Mouse (Mus musculus) urinary bladder, adult 2 months (tissue): ENCODE results near the gene Cdhr1. TPM values are rescaled to one million over a fixed set of nuclear protein-coding genes. Genes with fewer than 3 reads are reported as not detected.

Experiments
- DNase-seq: peaks from one replicate; pipeline ENCODE4 v3.0.0; 2022; ENCODE audit warnings: low spot score
- polyA plus RNA-seq: library from polyadenylated mRNA; depleted of rRNA; stranded (reverse); fragments of >200 nt; gene quantifications from 2 replicates; pipeline ENCODE4 v1.2.3, GENCODE M21; 2012; rRNA removed

Gene Cdhr1
- polyA plus RNA-seq, 1 experiment, result 0.03 TPM

DNA sequence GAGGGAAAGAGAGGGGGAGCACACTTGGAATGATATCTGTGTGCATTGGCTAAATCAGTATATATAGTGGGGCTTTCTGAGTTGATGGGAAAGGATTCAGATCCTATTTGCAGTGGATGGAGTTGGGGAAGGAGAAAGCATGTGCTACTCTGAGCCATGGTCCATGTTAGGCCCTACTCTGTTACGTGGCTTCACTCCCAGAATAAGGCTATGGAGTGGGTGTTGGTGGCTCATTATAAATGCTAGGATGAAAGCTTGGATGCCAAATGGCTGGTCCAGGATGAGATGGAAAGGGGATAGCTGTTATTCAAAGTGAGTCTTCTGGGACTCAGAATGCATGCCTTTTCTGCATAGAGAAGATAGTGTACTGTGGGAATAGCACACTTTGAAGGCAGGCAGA is 17.4 kb downstream of the Cdhr1 start:
- DNase-seq, result no peak

DNA sequence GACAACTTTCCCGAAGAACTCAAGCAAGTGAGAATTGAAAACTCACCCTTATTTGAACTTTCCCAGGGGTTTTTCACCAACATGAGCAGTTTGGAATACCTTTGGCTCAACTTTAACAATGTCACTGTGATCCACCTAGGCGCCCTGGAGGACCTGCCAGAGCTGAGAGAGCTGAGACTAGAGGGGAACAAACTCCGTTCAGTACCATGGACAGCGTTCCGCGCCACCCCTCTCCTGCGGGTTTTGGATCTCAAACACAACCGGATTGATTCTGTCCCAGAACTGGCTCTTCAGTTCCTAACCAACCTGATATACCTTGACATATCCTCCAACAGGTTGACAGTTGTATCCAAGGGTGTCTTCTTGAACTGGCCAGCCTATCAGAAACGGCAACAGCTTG is 29.6 kb downstream of the Cdhr1 start:
- DNase-seq, result no peak

DNA sequence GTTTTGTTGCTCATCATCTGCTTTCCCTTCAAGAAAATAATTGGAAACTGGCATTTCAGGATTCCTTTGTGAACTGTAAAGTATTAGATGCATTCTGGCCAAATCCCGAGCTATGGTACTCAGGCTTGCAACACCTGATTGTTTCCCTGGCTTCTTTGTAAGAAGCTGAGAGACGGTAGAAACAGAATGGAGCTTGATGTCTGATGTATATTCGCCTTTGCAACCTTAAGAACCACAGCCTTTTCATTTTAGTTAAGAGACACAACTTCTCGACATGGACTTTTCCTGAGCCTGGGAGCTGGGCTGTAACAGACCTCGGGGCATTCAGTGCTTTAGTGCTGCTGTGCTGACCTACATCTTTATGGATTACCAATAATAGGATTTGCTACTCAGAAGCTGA is 30.5 kb downstream of the Cdhr1 start, which contains the start of gene Lrit2:
Lrit2 (plus strand) TSS at position 301 of the 400 bp plus-strand sequence.
- DNase-seq, result no peak

GRCm38 (mm10) chr14:37066636-37067035 is 31.5 kb downstream of the Cdhr1 start:
- no peak for DNase-seq

- DNase-seq, result no peak
Measured at GRCm38 (mm10) chr14:37064849-37065248, 33.3 kb downstream of the Cdhr1 start.

DNA sequence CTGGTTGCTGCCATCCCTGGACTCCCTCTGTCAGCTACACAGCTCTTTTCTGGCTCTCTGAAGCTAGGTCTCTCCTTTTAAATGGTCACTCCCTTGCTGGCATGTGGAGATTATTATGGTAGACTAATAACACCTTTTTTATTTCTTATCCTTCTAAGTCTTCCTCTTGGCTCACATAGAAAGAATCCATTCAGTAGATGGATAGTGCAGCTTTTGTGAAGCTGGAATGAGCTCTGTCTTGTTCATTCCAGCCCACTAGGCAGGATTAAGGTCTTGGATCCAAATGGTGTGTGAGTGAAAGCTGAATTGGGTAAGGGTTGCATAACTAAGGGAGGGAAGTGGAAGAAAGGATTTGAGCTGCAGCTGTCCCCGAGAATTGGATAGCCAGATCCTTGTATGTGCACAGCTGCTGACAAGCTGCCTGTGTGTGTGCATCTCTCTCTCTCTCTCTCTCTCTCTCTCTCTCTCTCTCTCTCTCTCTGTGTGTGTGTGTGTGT is 49.2 kb downstream of the Cdhr1 start, which contains the start of gene Rgr:
Rgr (minus strand) TSS at position 51 of the 497 bp plus-strand sequence.
- DNase-seq, result no peak

- no peak for DNase-seq
Measured at GRCm38 (mm10) chr14:37034432-37034831, 63.7 kb downstream of the Cdhr1 start.

DNA sequence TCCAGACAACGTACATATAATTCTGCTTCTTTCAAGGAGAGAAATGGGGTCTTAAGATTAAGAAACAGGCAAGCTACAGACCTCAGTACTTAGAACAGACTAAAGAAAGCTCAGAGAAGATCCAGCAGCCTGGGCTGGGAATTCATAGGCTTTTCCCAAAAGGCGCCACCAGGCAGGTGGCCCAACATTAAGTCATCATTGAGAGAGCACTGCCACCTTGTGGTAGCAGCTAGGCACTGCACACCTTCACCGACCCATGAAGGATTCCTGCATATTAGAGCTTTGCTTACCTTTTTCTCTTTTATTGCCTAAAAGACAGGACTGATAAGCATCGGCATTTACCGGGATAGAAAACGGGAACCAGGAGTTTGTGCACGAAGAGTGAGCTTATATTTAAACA is 64.9 kb downstream of the Cdhr1 start:
- peak; percentile 29 for DNase-seq

DNA sequence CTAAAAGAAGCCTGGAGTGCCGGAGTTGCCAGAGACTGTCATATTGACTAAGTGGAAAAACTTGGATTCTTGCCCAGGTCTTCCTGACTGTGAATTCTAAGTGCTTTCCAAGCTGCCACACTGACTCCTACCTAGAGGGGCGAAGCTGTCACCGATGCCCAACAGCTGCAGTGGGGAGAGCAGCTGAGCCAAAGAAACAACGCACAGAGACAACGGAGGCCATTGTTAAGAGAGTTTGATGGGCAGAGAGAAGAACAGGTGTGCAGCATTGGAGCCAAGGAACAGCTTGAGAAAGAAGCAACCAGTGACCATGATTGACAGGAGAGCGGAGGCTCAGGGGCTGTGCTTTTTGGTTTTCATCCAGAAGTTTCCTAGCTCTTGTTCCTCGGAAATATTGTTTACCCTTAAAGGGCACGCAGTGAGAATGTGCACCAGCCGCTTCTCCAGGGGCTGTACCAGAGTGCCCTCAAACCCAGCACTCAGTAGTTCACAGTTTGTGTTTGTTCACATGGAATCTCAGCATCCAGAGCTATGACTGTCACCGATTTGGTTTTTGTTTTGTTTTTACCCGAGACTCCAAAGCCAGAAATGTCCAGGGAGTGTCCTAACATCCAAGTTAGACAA is 65.6 kb downstream of the Cdhr1 start:
- DNase-seq, result no peak

DNA sequence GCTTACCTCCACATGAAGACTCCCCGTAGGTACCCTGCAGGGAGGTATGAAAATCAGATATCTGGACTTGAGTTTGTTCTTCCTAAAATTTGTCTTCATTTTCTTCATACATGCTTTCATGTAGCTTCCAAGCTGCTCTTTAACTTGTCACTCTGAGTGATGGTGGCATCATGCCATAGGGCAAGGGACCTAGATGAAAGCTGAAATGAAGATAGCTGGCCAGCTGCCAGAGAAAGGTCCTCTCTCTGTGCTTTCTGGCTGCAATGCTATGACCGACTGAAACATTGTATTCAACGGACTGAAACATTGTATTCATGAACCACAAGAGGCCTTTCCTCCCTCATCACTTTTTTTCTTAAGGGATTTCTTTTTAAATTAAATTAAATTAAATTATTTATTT is 69.6 kb downstream of the Cdhr1 start:
- no peak for DNase-seq

DNA sequence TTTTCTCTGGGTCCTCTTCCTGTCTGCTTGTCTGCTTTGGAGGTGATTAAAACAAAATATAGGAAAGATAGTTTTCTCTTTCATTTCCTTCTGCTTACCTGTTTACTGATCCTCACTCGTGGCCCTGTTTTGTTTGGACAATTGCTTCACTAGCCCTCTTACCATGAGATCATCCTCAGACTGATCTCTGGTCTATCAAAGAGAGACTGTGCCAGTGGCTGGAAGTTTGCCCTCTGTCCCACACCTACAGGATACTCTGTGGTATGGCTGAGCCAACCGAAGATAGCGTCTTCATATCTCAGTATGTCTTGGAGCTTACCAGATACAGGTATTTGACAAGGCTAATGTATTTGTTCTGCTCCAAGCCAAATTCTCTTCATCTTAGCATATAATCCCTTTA is 70.2 kb downstream of the Cdhr1 start:
- no peak for DNase-seq

Other genes with a start within 250 kb of the Cdhr1 start
- gene Ccser2, start 129.6 kb downstream of the Cdhr1 start, polyA plus RNA-seq, result 31.5 and 44.1 TPM in 2 replicates
- gene Rgr, start 49.4 kb downstream of the Cdhr1 start, polyA plus RNA-seq, result not detected in 2 replicates
- 0.01 TPM in 1 of 2 replicates, not detected in the other for gene Lrit1, start 43.5 kb downstream of the Cdhr1 start, polyA plus RNA-seq
- gene Lrit2, start 30.4 kb downstream of the Cdhr1 start, polyA plus RNA-seq, result not detected in 2 replicates
- gene 2610528A11Rik, start 15.7 kb upstream of the Cdhr1 start, polyA plus RNA-seq, result 0.23 and 0.29 TPM in 2 replicates
- 152 and 160 TPM in 2 replicates for gene Ghitm, start 36.9 kb upstream of the Cdhr1 start, polyA plus RNA-seq